Mouse (Mus musculus) embryonic facial prominence, embryonic 15.5 days (tissue): Measurements from ENCODE around the gene Acy3. TPM values are rescaled to one million over a fixed set of nuclear protein-coding genes. Genes with fewer than 3 reads are reported as not detected.

Experiments used
- ATAC-seq: fragments of 200-750 bp; cut with Nextera tagmentation; 2 replicates; pipeline ENCODE4 v1.8.0; 2017; ENCODE audit warnings: low read depth, moderate TSS enrichment; ENCODE audit not compliant: insufficient number of reproducible peaks, low FRiP score, low TSS enrichment
- H3K27ac ChIP-seq: fragments of 300-500 bp; sonication (generic); replicated peaks from 2 replicates; pipeline ENCODE4 v1.5.1; 2015; ENCODE audit warnings: mild to moderate bottlenecking, inconsistent platforms
- H3K27me3 ChIP-seq: fragments of 300-500 bp; sonication (generic); 2 replicates; pipeline ENCODE4 v1.6.1; 2015; ENCODE audit warnings: inconsistent platforms
- H3K36me3 ChIP-seq: fragments of 300-500 bp; sonication (generic); 2 replicates; pipeline ENCODE4 v1.6.1; 2015; ENCODE audit warnings: mild to moderate bottlenecking, inconsistent platforms
- H3K4me1 ChIP-seq: fragments of 300-500 bp; sonication (generic); 2 replicates; pipeline ENCODE4 v1.6.1; 2015; ENCODE audit warnings: inconsistent platforms
- H3K4me2 ChIP-seq: fragments of 300-500 bp; sonication (generic); replicated peaks from 2 replicates; pipeline ENCODE4 v1.6.1; 2015; ENCODE audit warnings: mild to moderate bottlenecking, inconsistent platforms
- H3K4me3 ChIP-seq: fragments of 300-500 bp; sonication (generic); replicated peaks from 2 replicates; pipeline ENCODE4 v1.5.1; 2015; ENCODE audit warnings: mild to moderate bottlenecking, inconsistent platforms
- H3K9ac ChIP-seq: fragments of 300-500 bp; sonication (generic); 2 replicates; pipeline ENCODE4 v1.6.1; 2015; ENCODE audit warnings: inconsistent platforms
- H3K9me3 ChIP-seq: fragments of 300-500 bp; sonication (generic); replicated peaks from 2 replicates; pipeline ENCODE4 v1.6.1; 2016; ENCODE audit warnings: inconsistent platforms
- WGBS: fragments of 180-500 bp; shearing (Covaris S2); methylation state at CpG from one replicate; pipeline ENCODE4 v1.1.7; 2015; 5-methylcytosine and 5-hydroxymethylcytosine counted together
- polyA plus RNA-seq: library from polyadenylated mRNA; unstranded; fragments of >200 nt; fragmentation: Nextera tagmentation; extraction: Ambion mirVana; gene quantifications from 2 replicates; pipeline ENCODE4 v1.2.1, GENCODE M21; 2015

The Acy3 gene
- polyA plus RNA-seq, 1 experiment from 2014 or later = 6.0 TPM

GRCm38 (mm10) chr19:4003641-4004040 is 17.3 kb downstream of the Acy3 start:
- Histone ChIP-seq H3K9ac (no peak overlapping the region), H3K4me2 (no peak overlapping the region), H3K27me3 (no peaks in the 10 kb centered on the region), H3K9me3 (no peaks in the 10 kb centered on the region), H3K36me3 (peaks cover 37% of the 10 kb centered on the region), H3K4me1 (peaks cover 23% of the 10 kb centered on the region), H3K4me3 (no peak overlapping the region), H3K27ac (no peak overlapping the region)
- no peak for ATAC-seq
- 79% methylated on average over 12 of the region's 12 CpGs for WGBS

DNA sequence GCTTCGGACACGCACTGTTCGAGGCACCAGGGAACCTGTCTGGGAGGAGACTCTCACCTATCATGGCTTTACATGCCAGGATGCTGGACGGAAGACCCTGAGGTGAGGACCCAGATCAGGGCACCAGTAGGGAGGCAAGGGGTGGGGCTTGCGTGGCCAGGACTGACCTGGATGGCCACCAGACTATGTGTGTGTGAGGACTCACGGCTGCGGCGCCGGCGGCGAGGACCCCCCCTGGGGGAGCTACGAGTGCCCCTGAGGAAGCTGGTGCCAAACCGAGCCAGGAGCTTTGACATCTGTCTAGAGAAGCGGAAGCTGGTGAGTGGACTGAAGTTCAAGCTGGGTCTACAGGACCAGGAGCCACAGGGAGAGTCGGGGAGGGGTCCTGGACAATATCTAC is 18.0 kb downstream of the Acy3 start:
- Histone ChIP-seq H3K4me3 (no peak overlapping the region), H3K9me3 (no peaks in the 10 kb centered on the region), H3K9ac (no peak overlapping the region), H3K4me1 (peaks cover 18% of the 10 kb centered on the region), H3K27ac (no peak overlapping the region), H3K27me3 (no peaks in the 10 kb centered on the region), H3K4me2 (no peak overlapping the region), H3K36me3 (peaks cover 44% of the 10 kb centered on the region)
- ATAC-seq = no peak
- WGBS = 84% methylated on average over 15 of the region's 15 CpGs

DNA sequence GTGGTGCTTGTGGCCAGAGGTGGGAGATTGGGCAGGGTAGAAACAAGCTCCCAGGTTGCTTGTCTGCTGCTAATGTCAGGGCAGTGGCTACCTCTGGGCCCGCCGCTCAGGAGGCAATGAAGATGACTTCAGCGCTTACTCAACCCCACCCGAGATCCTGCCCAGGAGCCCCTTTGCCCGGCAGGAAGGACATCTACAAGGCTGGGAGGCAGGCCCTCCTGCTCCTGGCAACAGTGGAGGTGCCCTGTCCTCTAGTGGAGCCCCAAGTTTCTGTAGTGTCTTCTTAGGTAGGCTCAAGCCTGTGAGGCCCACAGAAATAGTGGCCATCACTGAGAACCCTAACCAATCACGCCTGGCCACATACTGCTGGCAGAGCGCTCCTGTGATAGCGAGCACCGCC is 18.7 kb downstream of the Acy3 start:
- ATAC-seq = no peak
- WGBS = 87% methylated on average over 9 of the region's 9 CpGs
- H3K27ac ChIP-seq = no peak overlapping the region

GRCm38 (mm10) chr19:4005971-4006370 is 19.6 kb downstream of the Acy3 start:
- no peak overlapping the region for H3K4me2 ChIP-seq

More for the DNA sequence above, 18.7 kb downstream of the Acy3 start:
- Histone ChIP-seq H3K27me3 (no peaks in the 10 kb centered on the region), H3K4me3 (no peak overlapping the region), H3K4me2 (no peak overlapping the region), H3K9ac (no peak overlapping the region), H3K4me1 (peaks cover 11% of the 10 kb centered on the region), H3K36me3 (peaks cover 51% of the 10 kb centered on the region), H3K9me3 (no peaks in the 10 kb centered on the region)

DNA sequence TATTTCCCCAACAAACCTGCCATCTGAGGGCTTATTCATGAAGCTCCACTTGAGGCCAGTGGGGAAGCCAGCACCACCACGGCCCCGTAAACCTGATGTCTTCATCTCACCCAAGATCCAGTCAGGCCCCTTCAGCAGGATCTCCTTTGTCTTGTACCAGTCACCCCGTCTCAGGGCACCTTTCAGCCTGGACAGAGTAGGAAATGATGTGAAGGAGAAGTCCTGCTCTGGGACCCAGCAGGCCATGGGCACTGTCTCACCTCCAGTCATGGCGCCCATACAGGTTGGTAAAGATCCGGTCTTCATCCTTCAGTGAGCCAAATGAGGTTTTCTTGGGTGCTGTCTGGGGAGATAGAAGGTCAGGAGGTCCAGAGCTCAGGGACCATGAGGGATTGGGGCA is 24.7 kb downstream of the Acy3 start:
- 93% methylated on average over 5 of the region's 5 CpGs for WGBS
- no peaks in the 10 kb centered on the region for H3K9me3 ChIP-seq
- no peaks in the 10 kb centered on the region for H3K27me3 ChIP-seq
- no peak for ATAC-seq
- H3K4me3 ChIP-seq = no peak overlapping the region
- H3K4me1 ChIP-seq = peaks cover 16% of the 10 kb centered on the region
- peaks cover 44% of the 10 kb centered on the region for H3K36me3 ChIP-seq
- H3K4me2 ChIP-seq = no peak overlapping the region
- no peak overlapping the region for H3K27ac ChIP-seq
- no peak overlapping the region for H3K9ac ChIP-seq

More at GRCm38 (mm10) chr19:4005971-4006370, 19.6 kb downstream of the Acy3 start:
- Histone ChIP-seq H3K9me3 (no peaks in the 10 kb centered on the region), H3K9ac (no peak overlapping the region), H3K4me3 (no peak overlapping the region), H3K27ac (no peak overlapping the region), H3K27me3 (no peaks in the 10 kb centered on the region), H3K36me3 (peaks cover 55% of the 10 kb centered on the region), H3K4me1 (peaks cover 11% of the 10 kb centered on the region)
- ATAC-seq = no peak
- WGBS = 94% methylated on average over 8 of the region's 8 CpGs

DNA sequence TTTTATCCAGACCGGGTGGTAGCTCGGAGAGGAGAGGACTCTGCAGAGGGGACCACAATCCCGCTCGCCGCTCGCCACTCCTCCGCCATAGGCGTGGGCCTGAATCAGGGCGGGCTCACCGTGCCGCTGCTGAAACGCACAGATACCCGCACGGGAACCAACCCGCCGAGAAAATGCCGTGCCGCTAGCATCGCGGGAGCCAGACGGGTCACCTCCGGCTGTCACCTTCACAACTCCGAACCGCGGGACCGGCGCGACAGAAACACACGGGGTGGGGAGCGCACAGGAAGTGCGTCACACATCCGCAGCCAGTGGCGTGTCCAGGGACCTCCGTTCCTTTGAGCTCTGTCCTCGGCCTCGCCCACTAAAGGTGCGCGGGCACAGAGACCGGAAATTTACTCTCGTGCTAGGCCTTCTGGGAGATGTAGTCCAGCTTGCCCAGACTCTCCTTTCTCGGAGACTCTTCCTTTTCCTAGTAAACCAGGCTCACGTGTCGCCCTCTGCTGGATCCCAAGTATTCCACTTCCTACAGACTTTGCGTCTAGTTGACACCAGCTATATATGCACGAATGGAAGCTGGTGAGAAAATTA is 26.2 kb downstream of the Acy3 start, which contains the start of gene Ndufv1:
Gene Ndufv1 (minus strand): TSS at position 375 of the 591 bp plus-strand sequence.
- Histone ChIP-seq H3K4me3 (peak within 1 kb of the TSS; percentile 95), H3K27me3 (no peaks in the 10 kb centered on the region), H3K4me1 (peaks cover 16% of the 10 kb centered on the region), H3K9me3 (no peaks in the 10 kb centered on the region), H3K4me2 (peak within 1 kb of the TSS; percentile 67), H3K27ac (peak within 1 kb of the TSS; percentile 65), H3K36me3 (peaks cover 29% of the 10 kb centered on the region), H3K9ac (peak within 1 kb of the TSS; percentile 83)
- under 1% methylated on average over 45 of the region's 45 CpGs for WGBS
- peak; percentile 99 for ATAC-seq

DNA sequence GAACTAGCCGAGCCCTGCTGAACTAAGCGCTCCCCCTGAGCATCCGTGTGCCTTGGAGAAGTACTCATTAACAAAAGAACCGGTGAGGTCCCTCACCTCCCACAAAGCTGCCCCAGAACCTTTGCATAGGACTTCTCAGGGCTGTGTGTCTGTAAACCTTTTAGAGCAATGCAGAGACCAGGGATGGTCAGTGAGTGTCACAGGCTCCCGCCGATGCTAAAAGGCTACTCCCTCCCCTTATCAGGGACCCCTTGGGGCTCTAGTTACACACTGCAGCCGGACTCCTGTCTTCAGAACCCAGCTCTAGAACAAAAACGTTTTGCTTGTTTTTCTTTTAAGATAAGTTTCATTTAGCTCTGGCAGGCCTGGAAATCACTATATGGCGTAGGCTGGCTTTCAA is 26.7 kb downstream of the Acy3 start:
- no peaks in the 10 kb centered on the region for H3K9me3 ChIP-seq
- ATAC-seq = no peak
- peaks cover 24% of the 10 kb centered on the region for H3K36me3 ChIP-seq
- 19% methylated on average over 9 of the region's 9 CpGs for whole genome bisulfite sequencing
- H3K4me2 ChIP-seq = peak overlapping the region; percentile 67
- no peaks in the 10 kb centered on the region for H3K27me3 ChIP-seq
- peak overlapping the region; percentile 95 for H3K4me3 ChIP-seq
- peaks cover 16% of the 10 kb centered on the region for H3K4me1 ChIP-seq
- H3K9ac ChIP-seq = peak overlapping the region; percentile 35; the same call in 1 of the 2 replicates
- no peak overlapping the region; the same call in 1 of the 2 replicates for H3K27ac ChIP-seq

- Histone ChIP-seq H3K27me3 (no peaks in the 10 kb centered on the region), H3K4me1 (peaks cover 23% of the 10 kb centered on the region), H3K9me3 (no peaks in the 10 kb centered on the region), H3K36me3 (peaks cover 7% of the 10 kb centered on the region; the same call in 1 of the 2 replicates), H3K4me3 (no peak overlapping the region), H3K9ac (no peak overlapping the region), H3K27ac (no peak overlapping the region), H3K4me2 (no peak overlapping the region)
- ATAC-seq = no peak
Observed at GRCm38 (mm10) chr19:4014802-4015201, 28.4 kb downstream of the Acy3 start.

DNA sequence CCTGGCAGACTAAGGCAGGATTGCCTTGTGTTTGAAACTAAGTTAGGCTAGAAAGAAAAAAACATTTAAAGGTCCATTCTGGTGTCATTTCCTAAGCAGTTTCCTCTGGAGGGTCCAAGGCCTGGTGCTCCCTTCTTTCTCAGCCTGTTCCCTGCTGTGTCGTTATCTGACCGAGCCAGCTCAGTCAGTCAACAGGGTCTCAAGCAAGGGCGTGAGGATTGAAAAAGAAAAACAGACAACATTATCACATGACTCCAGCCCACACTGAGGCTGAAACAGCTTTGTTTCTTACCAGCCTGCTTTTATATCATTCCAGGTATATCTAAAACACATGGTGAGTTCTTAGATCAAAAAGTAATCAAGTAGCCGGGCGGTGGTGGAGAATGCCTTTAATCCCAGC is 29.3 kb downstream of the Acy3 start:
- WGBS = 43% methylated on average over 5 of the region's 5 CpGs
- no peak for ATAC-seq
- no peaks in the 10 kb centered on the region for H3K9me3 ChIP-seq
- H3K36me3 ChIP-seq = no peaks in the 10 kb centered on the region; the same call in 1 of the 2 replicates
- no peak overlapping the region for H3K27ac ChIP-seq
- no peak overlapping the region for H3K9ac ChIP-seq
- no peak overlapping the region for H3K4me2 ChIP-seq
- H3K27me3 ChIP-seq = no peaks in the 10 kb centered on the region
- H3K4me1 ChIP-seq = peaks cover 23% of the 10 kb centered on the region
- no peak overlapping the region for H3K4me3 ChIP-seq

DNA sequence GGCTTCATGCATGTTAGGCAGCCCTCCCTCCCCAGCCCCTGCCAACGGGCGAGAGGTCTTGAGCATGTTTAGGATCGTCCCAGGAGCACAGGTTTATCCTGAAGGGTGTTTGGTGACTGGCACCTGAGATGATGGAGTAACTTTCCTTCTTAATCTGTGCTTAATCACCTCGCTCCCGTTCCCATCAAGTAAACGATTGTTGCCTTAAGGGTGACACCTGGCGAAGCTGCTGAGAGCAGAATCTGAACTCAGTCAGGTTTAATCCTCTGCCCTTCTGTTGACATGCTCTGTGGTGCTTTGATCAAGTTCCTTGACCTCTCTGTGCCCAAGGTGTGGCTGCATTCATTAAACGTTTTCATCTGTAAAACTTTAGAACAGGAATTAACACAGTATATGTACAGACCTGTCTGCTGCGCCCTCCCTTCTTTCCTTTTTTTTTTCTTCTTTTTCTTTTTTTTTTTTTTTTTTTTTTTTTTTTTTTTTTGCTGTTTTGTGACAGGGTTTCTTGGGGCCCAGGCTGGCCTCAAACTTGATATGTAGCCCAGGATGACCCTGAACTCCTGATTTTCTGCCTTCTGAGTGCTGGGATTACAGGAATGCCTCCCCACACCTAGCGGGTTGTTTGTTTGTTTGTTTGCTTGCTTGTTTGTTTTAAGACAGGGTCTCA is 31.7 kb downstream of the Acy3 start:
- no peak for ATAC-seq
- Histone ChIP-seq H3K9ac (no peak overlapping the region), H3K4me3 (no peak overlapping the region), H3K27ac (no peak overlapping the region), H3K4me1 (peaks cover 9% of the 10 kb centered on the region; the same call in 1 of the 2 replicates), H3K4me2 (no peak overlapping the region), H3K9me3 (no peaks in the 10 kb centered on the region), H3K36me3 (no peaks in the 10 kb centered on the region), H3K27me3 (no peaks in the 10 kb centered on the region)
- 53% methylated on average over 10 of the region's 10 CpGs for WGBS

DNA sequence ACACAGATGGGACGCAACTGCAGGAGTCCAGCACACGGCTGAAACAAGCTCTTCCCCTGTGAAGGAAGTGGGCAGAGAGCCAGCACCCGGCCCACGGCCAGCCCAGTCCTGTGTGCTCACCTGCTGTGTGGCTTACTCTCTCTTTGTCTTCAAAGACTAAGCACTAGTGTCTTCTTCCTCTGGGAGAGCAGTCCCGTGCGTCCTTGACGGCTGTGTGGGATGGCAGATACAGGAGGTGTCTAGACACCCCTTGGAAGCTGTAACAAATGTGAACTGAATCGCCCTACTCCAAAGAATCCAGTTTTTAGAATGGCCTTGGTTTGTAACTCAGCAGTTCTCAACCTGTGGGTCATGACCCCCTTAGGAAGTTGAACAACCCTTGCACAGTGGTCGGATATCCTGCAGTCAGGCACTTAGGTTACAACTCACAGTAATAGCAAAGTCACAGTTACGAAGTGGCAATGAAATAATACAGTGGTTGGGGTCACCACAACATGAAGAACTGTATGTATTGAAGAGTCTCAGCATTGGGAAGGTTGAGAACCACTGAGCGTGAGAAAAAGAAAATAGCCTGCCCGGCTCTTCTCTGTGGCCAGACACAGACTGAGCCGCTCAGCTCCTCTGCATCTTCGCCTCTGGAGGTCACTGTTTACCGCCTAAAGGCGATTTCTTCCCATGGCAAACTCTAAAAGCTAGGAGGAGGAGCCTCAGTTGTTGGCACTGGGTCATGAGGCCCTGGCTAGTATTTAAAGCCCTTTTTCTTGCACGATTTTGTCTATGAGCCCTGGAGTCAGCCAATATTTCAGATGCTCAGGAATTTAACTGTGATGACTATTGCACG is 32.6 kb downstream of the Acy3 start:
- Histone ChIP-seq H3K9me3 (no peaks in the 10 kb centered on the region), H3K4me1 (peaks cover 7% of the 10 kb centered on the region; the same call in 1 of the 2 replicates), H3K36me3 (no peaks in the 10 kb centered on the region), H3K9ac (no peak overlapping the region), H3K4me3 (no peak overlapping the region), H3K27ac (peak overlapping the region; percentile 45; the same call in 1 of the 2 replicates), H3K27me3 (no peaks in the 10 kb centered on the region), H3K4me2 (no peak overlapping the region)
- WGBS = 24% methylated on average over 18 of the region's 18 CpGs
- peak; percentile 83 for ATAC-seq
